ENCODE assay signal across 10 mouse cellular contexts in the genomic region with DNA sequence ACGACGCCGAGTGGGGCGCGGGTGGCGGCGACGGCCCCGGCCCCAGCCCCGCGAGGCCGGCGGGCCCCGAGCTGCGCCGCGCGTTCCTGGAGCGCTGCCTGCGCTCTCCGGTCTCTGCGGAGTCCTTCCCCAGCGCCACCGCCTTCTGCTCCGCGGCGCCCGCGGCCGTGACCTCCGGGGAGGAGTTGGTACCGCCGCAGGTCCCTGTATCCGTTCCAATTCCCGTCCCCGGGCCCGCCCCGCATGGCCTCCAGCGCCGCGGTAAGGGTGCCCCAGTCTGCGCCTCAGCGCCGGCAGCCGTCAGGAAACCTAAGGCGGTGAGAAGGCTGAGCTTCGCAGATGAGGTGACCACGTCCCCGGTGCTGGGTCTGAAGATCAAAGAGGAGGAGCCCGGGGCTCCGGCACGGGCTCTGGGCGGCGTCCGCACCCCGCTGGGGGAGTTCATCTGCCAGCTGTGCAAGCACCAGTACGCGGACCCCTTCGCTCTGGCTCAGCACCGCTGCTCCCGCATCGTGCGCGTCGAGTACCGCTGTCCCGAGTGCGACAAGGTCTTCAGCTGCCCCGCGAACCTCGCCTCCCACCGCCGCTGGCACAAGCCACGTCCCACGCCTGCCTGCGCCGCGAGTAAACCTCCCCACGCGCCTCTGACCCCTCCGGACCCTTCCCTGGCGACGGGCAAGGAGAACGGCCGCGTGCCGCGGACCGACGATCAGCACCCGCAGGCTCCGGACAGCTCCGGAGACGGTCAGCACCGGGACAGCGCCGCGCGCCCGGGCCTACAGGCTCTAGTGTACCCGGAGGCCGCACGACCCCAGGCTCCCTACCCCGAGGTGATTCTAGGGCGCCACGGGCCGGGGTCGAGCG. TPM values are rescaled to one million over a fixed set of nuclear protein-coding genes. Genes with fewer than 3 reads are reported as not detected.
A peak's percentile ranks its signal among the peaks of the same experiment; 100 is the strongest.
DNase-seq lines count a peak whose midpoint lies in the region; ATAC-seq lines count a peak whose summit lies in the region.
"Had no signal": no experiment of that assay in that cellular context is flagged by ENCODE, and none has a peak within 500 bp of the region (broad histone marks: within the 10 kb centered on the region; RNA-seq: fewer than 3 reads in every experiment).

No protein-coding gene starts in this region.

- peak overlapping the region; percentile 53 for H3K9ac ChIP-seq in hindbrain, embryonic 16.5 days (ENCODE audit: low read depth, low read length)
- H3K9ac ChIP-seq in limb, embryonic 15.5 days = no peak overlapping the region
- H3K9ac ChIP-seq in midbrain, embryonic 14.5 days (replicated peaks; ENCODE audit: low read length) = peak overlapping the region; percentile 40
- H3K9ac ChIP-seq in stomach, embryonic 14.5 days (replicated peaks; ENCODE audit: low read depth, low read length) = no peak overlapping the region

- WGBS in hindbrain, embryonic 16.5 days = under 1% methylated on average over 103 of the region's 109 CpGs
- under 1% methylated on average over 103 of the region's 109 CpGs for whole genome bisulfite sequencing in limb, embryonic 15.5 days
- WGBS in midbrain, embryonic 14.5 days = under 1% methylated on average over 106 of the region's 109 CpGs
- under 1% methylated on average over 107 of the region's 109 CpGs for WGBS in stomach, embryonic 14.5 days

- H3K27me3 ChIP-seq in hindbrain, embryonic 16.5 days (replicated peaks; ENCODE audit: control insufficient read depth, insufficient read depth, low read length) = peaks cover 41% of the 10 kb centered on the region
- peaks cover 61% of the 10 kb centered on the region for H3K27me3 ChIP-seq in limb, embryonic 15.5 days
- H3K27me3 ChIP-seq in midbrain, embryonic 14.5 days (ENCODE audit: control insufficient read depth, insufficient read depth, low read length) = peaks cover 51% of the 10 kb centered on the region
- peaks cover 38% of the 10 kb centered on the region for H3K27me3 ChIP-seq in stomach, embryonic 14.5 days (ENCODE audit: control insufficient read depth, insufficient read depth, low read length)

- H3K4me2 ChIP-seq in hindbrain, embryonic 16.5 days (ENCODE audit: low read length) = peak overlapping the region; percentile 71
- H3K4me2 ChIP-seq in limb, embryonic 15.5 days = peak overlapping the region; percentile 86
- peak overlapping the region; percentile 92 for H3K4me2 ChIP-seq in midbrain, embryonic 14.5 days (ENCODE audit: low read length)
- peak overlapping the region; percentile 81 for H3K4me2 ChIP-seq in stomach, embryonic 14.5 days (replicated peaks; ENCODE audit: low read depth, low read length)

- peak; percentile 3 for DNase-seq in cerebellum, adult 8-10 months
- no peak for DNase-seq in cerebellum, adult 11-12 months
- DNase-seq in c-Kit-positive CD71-positive TER-119-positive erythroid progenitor cells, embryonic 14.5 days (ENCODE audit: low spot score) = peak; percentile 22
- DNase-seq in gastrocnemius, postnatal 10 days = peak; percentile 78
- peak; percentile 61 for DNase-seq in midbrain, embryonic 14.5 days

- no peaks in the 10 kb centered on the region for H3K36me3 ChIP-seq in hindbrain, embryonic 16.5 days (ENCODE audit: control insufficient read depth, insufficient read depth, low read length)
- H3K36me3 ChIP-seq in limb, embryonic 15.5 days = 0 out of 2 replicates have a peak, but pooled peaks cover 4% of the 10 kb centered on the region
- no peaks in the 10 kb centered on the region for H3K36me3 ChIP-seq in midbrain, embryonic 14.5 days (ENCODE audit: control insufficient read depth, insufficient read depth, low read length)
- H3K36me3 ChIP-seq in stomach, embryonic 14.5 days (ENCODE audit: control insufficient read depth, insufficient read depth, low read length) = no peaks in the 10 kb centered on the region

- H3K4me1 ChIP-seq in hindbrain, embryonic 16.5 days (ENCODE audit: control insufficient read depth, insufficient read depth, low read depth, low read length) = peaks cover 23% of the 10 kb centered on the region
- H3K4me1 ChIP-seq in limb, embryonic 15.5 days = peaks cover 23% of the 10 kb centered on the region
- peaks cover 18% of the 10 kb centered on the region for H3K4me1 ChIP-seq in midbrain, embryonic 14.5 days (ENCODE audit: control insufficient read depth, insufficient read depth, low read length)
- peaks cover 14% of the 10 kb centered on the region; the same call in 1 of the 2 replicates for H3K4me1 ChIP-seq in stomach, embryonic 14.5 days (ENCODE audit: control insufficient read depth, insufficient read depth, low read length)

- H3K4me3 ChIP-seq in hindbrain, embryonic 16.5 days (ENCODE audit: low read length) = peak overlapping the region; percentile 50
- H3K4me3 ChIP-seq in limb, embryonic 15.5 days = peak overlapping the region; percentile 44
- H3K4me3 ChIP-seq in midbrain, embryonic 14.5 days (replicated peaks; ENCODE audit: low read depth, low read length) = peak overlapping the region; percentile 50
- peak overlapping the region; percentile 40 for H3K4me3 ChIP-seq in stomach, embryonic 14.5 days (ENCODE audit: low read depth, low read length)

- peak; percentile 60 for ATAC-seq in hindbrain, embryonic 16.5 days
- peak; percentile 73; the same call in 1 of the 2 replicates for ATAC-seq in limb, embryonic 15.5 days (ENCODE audit: insufficient number of reproducible peaks, low FRiP score, low TSS enrichment, low read depth)
- peak; percentile 57 for ATAC-seq in midbrain, embryonic 14.5 days (ENCODE audit: low FRiP score, low TSS enrichment)
- peak; percentile 87 for ATAC-seq in stomach, embryonic 14.5 days (ENCODE audit: insufficient number of reproducible peaks, insufficient read depth, low FRiP score, low read depth)

- H3K9me3 ChIP-seq in hindbrain, embryonic 16.5 days (ENCODE audit: control insufficient read depth, low read length) = no peaks in the 10 kb centered on the region
- H3K9me3 ChIP-seq in limb, embryonic 15.5 days = no peaks in the 10 kb centered on the region
- no peaks in the 10 kb centered on the region for H3K9me3 ChIP-seq in midbrain, embryonic 14.5 days (ENCODE audit: control insufficient read depth, low read length)
- no peaks in the 10 kb centered on the region; the same call in 1 of the 2 replicates for H3K9me3 ChIP-seq in stomach, embryonic 14.5 days (ENCODE audit: control insufficient read depth, low read depth, low read length)

- H3K27ac ChIP-seq in hindbrain, embryonic 16.5 days (ENCODE audit: low read depth, low read length) = no peak overlapping the region
- H3K27ac ChIP-seq in limb, embryonic 15.5 days = no peak overlapping the region
- no peak overlapping the region for H3K27ac ChIP-seq in midbrain, embryonic 14.5 days (replicated peaks; ENCODE audit: low read depth, low read length)
- H3K27ac ChIP-seq in stomach, embryonic 14.5 days (ENCODE audit: low read length) = no peak overlapping the region

RNA-seq across cellular contexts. Expression of gene Insm2, which starts 0.6 kb away (rescaled TPM):
- total RNA-seq in gastrocnemius, postnatal 10 days (2021) = not detected
- polyA plus RNA-seq in hindbrain, embryonic 16.5 days (2015; fragmentation: Nextera tagmentation; extraction: Ambion mirVana) = 1.4 and 1.9 TPM in 2 replicates
- 0.09 TPM in 1 of 2 replicates, not detected in the other for polyA plus RNA-seq in limb, embryonic 15.5 days (2015; fragmentation: Nextera tagmentation; extraction: Ambion mirVana)
- polyA plus RNA-seq in midbrain, embryonic 14.5 days (2014; fragmentation: Nextera tagmentation; extraction: Ambion mirVana) = 0.93 and 1.3 TPM in 2 replicates
- 0.17 and 0.42 TPM in 2 replicates for polyA plus RNA-seq in stomach, embryonic 14.5 days (2014; fragmentation: Nextera tagmentation; extraction: Ambion mirVana)
- polyA plus RNA-seq: C2C12; large intestine, adult 2 months had no signal

RNA-seq across cellular contexts. Expression of gene Aldoart2, which starts 34.8 kb away (rescaled TPM):
- total RNA-seq in gastrocnemius, postnatal 10 days (2021) = not detected
- polyA plus RNA-seq in hindbrain, embryonic 16.5 days (2015; fragmentation: Nextera tagmentation; extraction: Ambion mirVana) = not detected in 2 replicates
- polyA plus RNA-seq in limb, embryonic 15.5 days (2015; fragmentation: Nextera tagmentation; extraction: Ambion mirVana) = 0.10 TPM in 1 of 2 replicates, not detected in the other
- polyA plus RNA-seq in midbrain, embryonic 14.5 days (2014; fragmentation: Nextera tagmentation; extraction: Ambion mirVana) = not detected in 2 replicates
- not detected in 2 replicates for polyA plus RNA-seq in stomach, embryonic 14.5 days (2014; fragmentation: Nextera tagmentation; extraction: Ambion mirVana)
- polyA plus RNA-seq: C2C12 had no signal

Comparison
In these comparisons a context has a peak if more than half of its experiments do, and no peak if none do; other contexts are left out.
1. H3K9ac ChIP-seq: peak in hindbrain, embryonic 16.5 days (single experiment) and midbrain, embryonic 14.5 days (single experiment); none in limb, embryonic 15.5 days (single experiment) and stomach, embryonic 14.5 days (single experiment).
2. Peak in every context shown above with its lines, with median percentiles within 50 percentile points of each other: ATAC-seq, H3K4me2 ChIP-seq and H3K4me3 ChIP-seq.